Mouse (Mus musculus): ENCODE data around the gene Babam2. TPM values are rescaled to one million over a fixed set of nuclear protein-coding genes. Genes with fewer than 3 reads are reported as not detected.

Babam2 gene
- polyA plus RNA-seq, 1 experiment from 2014 or later: 58.2 TPM

GRCm38 (mm10) chr5:32066015-32066734 lies 368.7 kb downstream of the Babam2 start:
- Histone ChIP-seq H3K36me3 (no peaks in the 10 kb centered on the region), H3K27me3 (replicated peaks) (no peaks in the 10 kb centered on the region), H3K4me3 (replicated peaks) (no peak overlapping the region), H3K4me1 (peaks cover 16% of the 10 kb centered on the region), H3K9me3 (no peaks in the 10 kb centered on the region), H3K9ac (no peak overlapping the region), H3K27ac (peak overlapping the region; percentile 82), H3K4me2 (no peak overlapping the region)
- peak; percentile 38; the same call in 1 of the 2 replicates for ATAC-seq (ENCODE audit: insufficient read depth, low FRiP score, low read depth)
- WGBS: 32% methylated on average over 5 of the region's 5 CpGs

GRCm38 (mm10) chr5:32066839-32067238 lies 369.4 kb downstream of the Babam2 start:
- Histone ChIP-seq H3K9ac (no peak overlapping the region), H3K9me3 (no peaks in the 10 kb centered on the region), H3K4me2 (no peak overlapping the region), H3K4me1 (peaks cover 22% of the 10 kb centered on the region), H3K36me3 (no peaks in the 10 kb centered on the region), H3K4me3 (replicated peaks) (no peak overlapping the region), H3K27ac (peak overlapping the region; percentile 82; the same call in 1 of the 2 replicates), H3K27me3 (replicated peaks) (no peaks in the 10 kb centered on the region)
- ATAC-seq (ENCODE audit: insufficient read depth, low FRiP score, low read depth): no peak
- WGBS: 84% methylated on average over 2 of the region's 2 CpGs

- no peak overlapping the region for H3K4me2 ChIP-seq
- no peaks in the 10 kb centered on the region for H3K27me3 ChIP-seq (replicated peaks)
Measured at GRCm38 (mm10) chr5:32068616-32069015, 371.1 kb downstream of the Babam2 start.

GRCm38 (mm10) chr5:32069096-32069495 lies 371.6 kb downstream of the Babam2 start:
- 86% methylated on average over 4 of the region's 4 CpGs for WGBS
- no peaks in the 10 kb centered on the region for H3K36me3 ChIP-seq
- H3K27ac ChIP-seq: 0 out of 2 replicates have a peak overlapping the region, but pooled peaks have one; percentile 31

More at GRCm38 (mm10) chr5:32068616-32069015, 371.1 kb downstream of the Babam2 start:
- H3K9ac ChIP-seq: no peak overlapping the region
- H3K36me3 ChIP-seq: no peaks in the 10 kb centered on the region
- WGBS: 80% methylated on average over 3 of the region's 3 CpGs
- H3K27ac ChIP-seq: no peak overlapping the region
- no peak overlapping the region for H3K4me3 ChIP-seq (replicated peaks)
- peaks cover 22% of the 10 kb centered on the region for H3K4me1 ChIP-seq
- ATAC-seq (ENCODE audit: insufficient read depth, low FRiP score, low read depth): no peak
- H3K9me3 ChIP-seq: no peaks in the 10 kb centered on the region

GRCm38 (mm10) chr5:32069566-32070169 lies 372.2 kb downstream of the Babam2 start:
- H3K4me1 ChIP-seq: peaks cover 19% of the 10 kb centered on the region
- no peak overlapping the region for H3K4me3 ChIP-seq (replicated peaks)
- 71% methylated on average over 10 of the region's 10 CpGs for WGBS
- no peak overlapping the region for H3K9ac ChIP-seq
- H3K27ac ChIP-seq: 0 out of 2 replicates have a peak overlapping the region, but pooled peaks have one; percentile 31
- ATAC-seq (ENCODE audit: insufficient read depth, low FRiP score, low read depth): no peak
- H3K4me2 ChIP-seq: no peak overlapping the region
- no peaks in the 10 kb centered on the region for H3K9me3 ChIP-seq
- no peaks in the 10 kb centered on the region for H3K27me3 ChIP-seq (replicated peaks)
- H3K36me3 ChIP-seq: no peaks in the 10 kb centered on the region

More at GRCm38 (mm10) chr5:32069096-32069495, 371.6 kb downstream of the Babam2 start:
- ATAC-seq (ENCODE audit: insufficient read depth, low FRiP score, low read depth): no peak
- Histone ChIP-seq H3K4me2 (no peak overlapping the region), H3K9ac (no peak overlapping the region), H3K9me3 (no peaks in the 10 kb centered on the region), H3K4me1 (peaks cover 22% of the 10 kb centered on the region), H3K4me3 (replicated peaks) (no peak overlapping the region), H3K27me3 (replicated peaks) (no peaks in the 10 kb centered on the region)

- 85% methylated on average over 3 of the region's 3 CpGs for WGBS
- Histone ChIP-seq H3K4me1 (peaks cover 14% of the 10 kb centered on the region; the same call in 1 of the 2 replicates), H3K9ac (no peak overlapping the region), H3K27me3 (replicated peaks) (no peaks in the 10 kb centered on the region), H3K4me3 (replicated peaks) (no peak overlapping the region), H3K9me3 (no peaks in the 10 kb centered on the region), H3K36me3 (no peaks in the 10 kb centered on the region), H3K4me2 (no peak overlapping the region), H3K27ac (peak overlapping the region; percentile 36; the same call in 1 of the 2 replicates)
- ATAC-seq (ENCODE audit: insufficient read depth, low FRiP score, low read depth): no peak
Measured at GRCm38 (mm10) chr5:32070781-32071180, 373.3 kb downstream of the Babam2 start.

- no peaks in the 10 kb centered on the region for H3K36me3 ChIP-seq
- H3K9ac ChIP-seq: no peak overlapping the region
- 70% methylated on average over 4 of the region's 4 CpGs for WGBS
- H3K4me3 ChIP-seq (replicated peaks): no peak overlapping the region
- H3K4me1 ChIP-seq: peaks cover 14% of the 10 kb centered on the region; the same call in 1 of the 2 replicates
- H3K4me2 ChIP-seq: no peak overlapping the region
- H3K27me3 ChIP-seq (replicated peaks): no peaks in the 10 kb centered on the region
- H3K27ac ChIP-seq: peak overlapping the region; percentile 36; the same call in 1 of the 2 replicates
- no peak for ATAC-seq (ENCODE audit: insufficient read depth, low FRiP score, low read depth)
- H3K9me3 ChIP-seq: no peaks in the 10 kb centered on the region
Measured at GRCm38 (mm10) chr5:32071314-32071713, 373.8 kb downstream of the Babam2 start.

- Histone ChIP-seq H3K36me3 (no peaks in the 10 kb centered on the region), H3K4me2 (no peak overlapping the region), H3K9ac (no peak overlapping the region), H3K27ac (peak overlapping the region; percentile 36; the same call in 1 of the 2 replicates), H3K9me3 (no peaks in the 10 kb centered on the region), H3K4me3 (replicated peaks) (no peak overlapping the region), H3K4me1 (peaks cover 12% of the 10 kb centered on the region; the same call in 1 of the 2 replicates), H3K27me3 (replicated peaks) (no peaks in the 10 kb centered on the region)
- WGBS: 85% methylated on average over 5 of the region's 5 CpGs
- ATAC-seq (ENCODE audit: insufficient read depth, low FRiP score, low read depth): no peak
Measured at GRCm38 (mm10) chr5:32071824-32072223, 374.3 kb downstream of the Babam2 start.

GRCm38 (mm10) chr5:32072877-32073276 lies 375.4 kb downstream of the Babam2 start:
- H3K36me3 ChIP-seq: no peaks in the 10 kb centered on the region
- no peak overlapping the region for H3K4me2 ChIP-seq
- H3K9ac ChIP-seq: no peak overlapping the region
- H3K27ac ChIP-seq: no peak overlapping the region
- 91% methylated on average over 3 of the region's 3 CpGs for WGBS
- H3K27me3 ChIP-seq (replicated peaks): no peaks in the 10 kb centered on the region
- no peak for ATAC-seq (ENCODE audit: insufficient read depth, low FRiP score, low read depth)
- no peaks in the 10 kb centered on the region for H3K9me3 ChIP-seq
- no peak overlapping the region for H3K4me3 ChIP-seq (replicated peaks)
- H3K4me1 ChIP-seq: peaks cover 10% of the 10 kb centered on the region; the same call in 1 of the 2 replicates

- Histone ChIP-seq H3K9ac (no peak overlapping the region), H3K9me3 (no peaks in the 10 kb centered on the region), H3K4me3 (replicated peaks) (no peak overlapping the region), H3K4me2 (no peak overlapping the region), H3K27me3 (replicated peaks) (no peaks in the 10 kb centered on the region), H3K4me1 (peaks cover 10% of the 10 kb centered on the region; the same call in 1 of the 2 replicates), H3K27ac (no peak overlapping the region), H3K36me3 (no peaks in the 10 kb centered on the region)
- 86% methylated on average over 3 of the region's 3 CpGs for WGBS
- ATAC-seq (ENCODE audit: insufficient read depth, low FRiP score, low read depth): no peak
Measured at GRCm38 (mm10) chr5:32074053-32074452, 376.6 kb downstream of the Babam2 start.

- Histone ChIP-seq H3K27ac (no peak overlapping the region), H3K4me1 (no peaks in the 10 kb centered on the region), H3K9me3 (no peaks in the 10 kb centered on the region), H3K9ac (no peak overlapping the region), H3K36me3 (no peaks in the 10 kb centered on the region), H3K4me3 (replicated peaks) (no peak overlapping the region), H3K4me2 (no peak overlapping the region), H3K27me3 (replicated peaks) (no peaks in the 10 kb centered on the region)
- WGBS: 85% methylated on average over 3 of the region's 3 CpGs
- no peak for ATAC-seq (ENCODE audit: insufficient read depth, low FRiP score, low read depth)
Measured at GRCm38 (mm10) chr5:32077139-32077538, 379.7 kb downstream of the Babam2 start.

GRCm38 (mm10) chr5:32078986-32079385 lies 381.5 kb downstream of the Babam2 start:
- no peak overlapping the region for H3K4me3 ChIP-seq (replicated peaks)
- ATAC-seq (ENCODE audit: insufficient read depth, low FRiP score, low read depth): no peak
- no peak overlapping the region for H3K27ac ChIP-seq
- H3K9ac ChIP-seq: no peak overlapping the region
- no peaks in the 10 kb centered on the region for H3K27me3 ChIP-seq (replicated peaks)
- 39% methylated on average over 4 of the region's 4 CpGs for WGBS
- H3K9me3 ChIP-seq: no peaks in the 10 kb centered on the region
- H3K4me1 ChIP-seq: no peaks in the 10 kb centered on the region
- H3K4me2 ChIP-seq: no peak overlapping the region
- no peaks in the 10 kb centered on the region for H3K36me3 ChIP-seq
